Mouse (Mus musculus) bone marrow macrophage, adult 2 months (primary cell): ENCODE data around the gene Naa40. TPM values are rescaled to one million over a fixed set of nuclear protein-coding genes. Genes with fewer than 3 reads are reported as not detected.

Experiments used
- H3K27ac ChIP-seq: 2 replicates; pipeline ENCODE4 v1.5.1; 2012; ENCODE audit warnings: low read depth, low read length; ENCODE audit not compliant: insufficient read depth
- H3K4me1 ChIP-seq: 2 replicates; pipeline ENCODE4 v1.6.1; 2012; ENCODE audit warnings: low read length; ENCODE audit not compliant: control insufficient read depth, insufficient read depth
- H3K4me3 ChIP-seq: 2 replicates; pipeline ENCODE4 v1.5.1; 2012; ENCODE audit warnings: mild to moderate bottlenecking, low read length, moderate library complexity; ENCODE audit not compliant: insufficient read depth
- CTCF ChIP-seq: IDR thresholded peaks from 2 replicates; pipeline ENCODE4 v1.5.1; 2012; ENCODE audit warnings: low read depth, mild to moderate bottlenecking, low read length, moderate library complexity
- POLR2A ChIP-seq: IDR thresholded peaks from 2 replicates; pipeline ENCODE4 v1.6.1; 2012; ENCODE audit warnings: mild to moderate bottlenecking, low read depth, low read length, borderline replicate concordance
- polyA plus RNA-seq: library from polyadenylated mRNA; stranded (reverse); fragments of >200 nt; gene quantifications from 2 replicates; pipeline ENCODE4 v1.2.4, GENCODE M21; 2012; ENCODE audit not compliant: missing spikeins, insufficient read depth, insufficient read length

The Naa40 gene
- polyA plus RNA-seq, result 26.0 and 27.4 TPM in 2 replicates

- no peak for TF ChIP-seq POLR2A
- TF ChIP-seq CTCF, result no peak
- peaks cover 8% of the 10 kb centered on the region; the same call in 1 of the 2 replicates for H3K4me1 ChIP-seq
- peak within 1 kb of the TSS; percentile 81 for H3K4me3 ChIP-seq
- H3K27ac ChIP-seq, result peak within 1 kb of the TSS; percentile 77
Observed at GRCm38 (mm10) chr19:7240782-7241690, at the start of gene Naa40. TSS of gene Naa40 (minus strand) at chr19:7241183.

GRCm38 (mm10) chr19:7289767-7290166, 48.8 kb upstream of the Naa40 start:
- TF ChIP-seq POLR2A (no peak), CTCF (no peak)
- Histone ChIP-seq H3K4me1 (peaks cover 22% of the 10 kb centered on the region), H3K4me3 (no peak overlapping the region), H3K27ac (no peak overlapping the region)

GRCm38 (mm10) chr19:7288288-7288687, 47.3 kb upstream of the Naa40 start:
- Histone ChIP-seq H3K4me1 (peaks cover 10% of the 10 kb centered on the region), H3K4me3 (no peak overlapping the region), H3K27ac (no peak overlapping the region)
- TF ChIP-seq POLR2A, result no peak
- no peak for TF ChIP-seq CTCF

GRCm38 (mm10) chr19:7286563-7287315, 45.8 kb upstream of the Naa40 start:
- Histone ChIP-seq H3K27ac (no peak overlapping the region), H3K4me1 (no peaks in the 10 kb centered on the region), H3K4me3 (no peak overlapping the region)
- TF ChIP-seq POLR2A (no peak), CTCF (no peak)

GRCm38 (mm10) chr19:7280557-7281330, 39.8 kb upstream of the Naa40 start:
- Histone ChIP-seq H3K27ac (no peak overlapping the region), H3K4me1 (no peaks in the 10 kb centered on the region), H3K4me3 (no peak overlapping the region)
- no peak for TF ChIP-seq CTCF
- TF ChIP-seq POLR2A, result no peak

- H3K4me3 ChIP-seq, result no peak overlapping the region
Observed at GRCm38 (mm10) chr19:7279114-7279513, 38.1 kb upstream of the Naa40 start.

GRCm38 (mm10) chr19:7278200-7278906, 37.4 kb upstream of the Naa40 start:
- no peaks in the 10 kb centered on the region for H3K4me1 ChIP-seq
- H3K4me3 ChIP-seq, result no peak overlapping the region
- TF ChIP-seq CTCF (no peak), POLR2A (no peak)
- no peak overlapping the region for H3K27ac ChIP-seq

More at GRCm38 (mm10) chr19:7279114-7279513, 38.1 kb upstream of the Naa40 start:
- TF ChIP-seq POLR2A (no peak), CTCF (peak; percentile 53)
- H3K27ac ChIP-seq, result no peak overlapping the region
- no peaks in the 10 kb centered on the region for H3K4me1 ChIP-seq

GRCm38 (mm10) chr19:7276796-7277195, 35.8 kb upstream of the Naa40 start:
- no peaks in the 10 kb centered on the region for H3K4me1 ChIP-seq
- H3K27ac ChIP-seq, result no peak overlapping the region
- no peak overlapping the region for H3K4me3 ChIP-seq
- TF ChIP-seq POLR2A, result no peak
- no peak for TF ChIP-seq CTCF

GRCm38 (mm10) chr19:7276053-7276659, 35.2 kb upstream of the Naa40 start:
- TF ChIP-seq CTCF (no peak), POLR2A (no peak)
- Histone ChIP-seq H3K4me3 (no peak overlapping the region), H3K4me1 (no peaks in the 10 kb centered on the region), H3K27ac (no peak overlapping the region)
